Mouse (Mus musculus) MEL (cell line): ENCODE data around the gene Gm20481. TPM values are rescaled to one million over a fixed set of nuclear protein-coding genes. Genes with fewer than 3 reads are reported as not detected.

Experiments
- DNase-seq: peaks from one replicate; pipeline ENCODE4 v3.0.0; 2011; ENCODE audit warnings: low read depth, low spot score
- H3K27ac ChIP-seq: 2 replicates; pipeline ENCODE4 v1.5.1; 2012; ENCODE audit warnings: low read depth, mild to moderate bottlenecking, control low read depth, low read length, moderate library complexity; ENCODE audit not compliant: control insufficient read depth
- H3K27me3 ChIP-seq, 2 experiments: fragments of 150-350 bp in 1 of 2; sonication (generic) in 1 of 2; 2 replicates each; pipeline ENCODE4 v1.6.1; 2012; ENCODE audit warnings: low read length in 2 of 2, mild to moderate bottlenecking in 2 of 2, improper control_type of control experiment in 1 of 2, moderate library complexity in 1 of 2; ENCODE audit not compliant: insufficient read depth in 2 of 2, control insufficient read depth in 1 of 2
- H3K36me3 ChIP-seq, 2 experiments: 2 replicates each; pipeline ENCODE4 v1.6.1; 2012 to 2014; ENCODE audit warnings: low read length in 2 of 2, improper control_type of control experiment in 1 of 2, inconsistent platforms in 1 of 2, mild to moderate bottlenecking in 1 of 2; ENCODE audit not compliant: insufficient read depth in 2 of 2, control insufficient read depth in 1 of 2
- H3K4me1 ChIP-seq, 2 experiments: fragments of 150-350 bp in 1 of 2; sonication (generic) in 1 of 2; 2 replicates each; pipeline ENCODE4 v1.6.1; 2012; ENCODE audit warnings: low read length in 2 of 2, improper control_type of control experiment in 1 of 2, mild to moderate bottlenecking in 1 of 2; ENCODE audit not compliant: insufficient read depth in 2 of 2, control insufficient read depth in 1 of 2
- H3K4me3 ChIP-seq, 2 experiments: fragments of 150-350 bp in 1 of 2; sonication (generic) in 1 of 2; 2 replicates each; pipeline ENCODE4 v1.5.1; 2012; ENCODE audit warnings: low read depth in 2 of 2, low read length in 2 of 2, mild to moderate bottlenecking in 2 of 2, moderate library complexity in 2 of 2, control low read depth in 1 of 2, improper control_type of control experiment in 1 of 2; ENCODE audit not compliant: control insufficient read depth in 1 of 2, insufficient read depth in 1 of 2
- H3K79me2 ChIP-seq: 2 replicates; pipeline ENCODE4 v1.6.1; 2012; ENCODE audit warnings: mild to moderate bottlenecking, low read length, moderate library complexity; ENCODE audit not compliant: control insufficient read depth, poor library complexity, insufficient read depth
- H3K9ac ChIP-seq: 2 replicates; pipeline ENCODE4 v1.6.1; 2012; ENCODE audit warnings: low read depth, mild to moderate bottlenecking, control low read depth, low read length, moderate library complexity; ENCODE audit not compliant: control insufficient read depth, poor library complexity, severe bottlenecking
- H3K9me3 ChIP-seq: fragments of 150-350 bp; sonication (generic); replicated peaks from 2 replicates; pipeline ENCODE4 v1.6.1; 2012; ENCODE audit warnings: mild to moderate bottlenecking, low read length, improper control_type of control experiment, moderate library complexity; ENCODE audit not compliant: insufficient read depth
- BHLHE40 ChIP-seq: IDR thresholded peaks from 2 replicates; pipeline ENCODE4 v1.6.1; 2012; ENCODE audit warnings: low read depth, mild to moderate bottlenecking, inconsistent platforms, low read length, improper control_type of control experiment, borderline replicate concordance
- CHD2 ChIP-seq: IDR thresholded peaks from 2 replicates; pipeline ENCODE4 v1.6.1; 2011; ENCODE audit warnings: low read length, improper control_type of control experiment
- CTCF ChIP-seq, 3 experiments: IDR thresholded peaks in 2 of 3; conservative IDR thresholded peaks in 1 of 3; 2 replicates each; pipeline ENCODE4 v1.5.1; 2011 to 2012; ENCODE audit warnings: low read length in 3 of 3, low read depth in 2 of 3, mild to moderate bottlenecking in 2 of 3, improper control_type of control experiment in 1 of 3, inconsistent platforms in 1 of 3, mixed read lengths in 1 of 3, moderate library complexity in 1 of 3; ENCODE audit not compliant: control insufficient read depth in 1 of 3, insufficient read depth in 1 of 3, poor library complexity in 1 of 3, severe bottlenecking in 1 of 3
- E2F4 ChIP-seq: IDR thresholded peaks from 2 replicates; pipeline ENCODE4 v1.6.1; 2011; ENCODE audit warnings: low read depth, low read length, improper control_type of control experiment, borderline replicate concordance
- EP300 ChIP-seq, 2 experiments: IDR thresholded peaks; 2 replicates each; pipeline ENCODE4 v1.6.1; 2011; ENCODE audit warnings: improper control_type of control experiment in 2 of 2, low read length in 2 of 2, low read depth in 1 of 2, mild to moderate bottlenecking in 1 of 2
- ETS1 ChIP-seq: IDR thresholded peaks from 2 replicates; pipeline ENCODE4 v1.6.1; 2012; ENCODE audit warnings: low read depth, mild to moderate bottlenecking, inconsistent platforms, low read length, improper control_type of control experiment, moderate library complexity
- GABPA ChIP-seq: IDR thresholded peaks from 2 replicates; pipeline ENCODE4 v1.6.1; 2012; ENCODE audit warnings: low read depth, mild to moderate bottlenecking, inconsistent platforms, low read length, improper control_type of control experiment, moderate library complexity
- GATA1 ChIP-seq: IDR thresholded peaks from 2 replicates; pipeline ENCODE4 v1.6.1; 2011; ENCODE audit warnings: low read depth, low read length, improper control_type of control experiment
- HCFC1 ChIP-seq: IDR thresholded peaks from 2 replicates; pipeline ENCODE4 v1.6.1; 2012; ENCODE audit warnings: low read depth, mild to moderate bottlenecking, inconsistent platforms, low read length, improper control_type of control experiment, moderate library complexity
- JUND ChIP-seq: IDR thresholded peaks from 2 replicates; pipeline ENCODE4 v1.6.1; 2011; ENCODE audit warnings: low read depth, mild to moderate bottlenecking, improper control_type of control experiment, low read length
- MAFK ChIP-seq: IDR thresholded peaks from 2 replicates; pipeline ENCODE4 v1.6.1; 2011; ENCODE audit warnings: low read depth, mild to moderate bottlenecking, low read length, improper control_type of control experiment, borderline replicate concordance
- MAX ChIP-seq: IDR thresholded peaks from 2 replicates; pipeline ENCODE4 v1.6.1; 2011; ENCODE audit warnings: low read length, improper control_type of control experiment
- MAZ ChIP-seq: IDR thresholded peaks from 2 replicates; pipeline ENCODE4 v1.6.1; 2012; ENCODE audit warnings: low read depth, mild to moderate bottlenecking, inconsistent platforms, low read length, improper control_type of control experiment
- MYB ChIP-seq: IDR thresholded peaks from 2 replicates; pipeline ENCODE4 v1.6.1; 2011; ENCODE audit warnings: mild to moderate bottlenecking, low read depth, low read length, improper control_type of control experiment
- MYC ChIP-seq: IDR thresholded peaks from 2 replicates; pipeline ENCODE4 v1.6.1; 2011; ENCODE audit warnings: low read depth, mild to moderate bottlenecking, low read length, improper control_type of control experiment, moderate library complexity
- NELFE ChIP-seq: IDR thresholded peaks from 2 replicates; pipeline ENCODE4 v1.6.1; 2011; ENCODE audit warnings: low read depth, low read length, improper control_type of control experiment
- POLR2AphosphoS5 ChIP-seq: IDR thresholded peaks from 2 replicates; pipeline ENCODE4 v1.6.1; 2012; ENCODE audit warnings: low read depth, borderline replicate concordance, mild to moderate bottlenecking, inconsistent platforms, low read length, moderate library complexity, mixed read lengths
- RCOR1 ChIP-seq: IDR thresholded peaks from 2 replicates; pipeline ENCODE4 v1.6.1; 2012; ENCODE audit warnings: low read depth, mild to moderate bottlenecking, inconsistent platforms, low read length, improper control_type of control experiment
- SIN3A ChIP-seq: IDR thresholded peaks from 2 replicates; pipeline ENCODE4 v1.6.1; 2012; ENCODE audit warnings: low read length, improper control_type of control experiment, inconsistent platforms
- TAL1 ChIP-seq: IDR thresholded peaks from 2 replicates; pipeline ENCODE4 v1.6.1; 2012; ENCODE audit warnings: mild to moderate bottlenecking, inconsistent platforms, low read length, moderate library complexity, mixed read lengths
- TBP ChIP-seq: IDR thresholded peaks from 2 replicates; pipeline ENCODE4 v1.8.0; 2011; ENCODE audit warnings: low read depth, low read length, improper control_type of control experiment
- TCF12 ChIP-seq: IDR thresholded peaks from 2 replicates; pipeline ENCODE4 v1.6.1; 2014; ENCODE audit warnings: low read depth, mild to moderate bottlenecking, inconsistent platforms, low read length, improper control_type of control experiment, moderate library complexity
- UBTF ChIP-seq: IDR thresholded peaks from 2 replicates; pipeline ENCODE4 v1.6.1; 2012; ENCODE audit warnings: low read depth, mild to moderate bottlenecking, inconsistent platforms, low read length, improper control_type of control experiment, moderate library complexity, borderline replicate concordance; ENCODE audit not compliant: insufficient read depth
- ZKSCAN1 ChIP-seq: IDR thresholded peaks from 2 replicates; pipeline ENCODE4 v1.6.1; 2012; ENCODE audit warnings: low read depth, mild to moderate bottlenecking, inconsistent platforms, low read length, improper control_type of control experiment, moderate library complexity
- ZMIZ1 ChIP-seq: IDR thresholded peaks from 2 replicates; pipeline ENCODE4 v1.6.1; 2012; ENCODE audit warnings: low read depth, mild to moderate bottlenecking, inconsistent platforms, low read length, improper control_type of control experiment, moderate library complexity
- polyA plus RNA-seq, 2 experiments: library from polyadenylated mRNA; stranded (reverse) in 1 of 2; unstranded in 1 of 2; fragments of >175 nt in 1 of 2; fragments of >200 nt in 1 of 2; gene quantifications; 2 replicates each; pipeline versions ENCODE4 v1.2.1 to v1.2.4; 2012; ENCODE audit warnings: low replicate concordance in 2 of 2, low read depth in 1 of 2; ENCODE audit not compliant: insufficient read length in 2 of 2, insufficient read depth in 1 of 2, missing spikeins in 1 of 2
- total RNA-seq: library from RNA; depleted of rRNA; stranded (reverse); fragments of 300-350 nt; gene quantifications from 2 replicates; pipeline ENCODE4 v1.2.3, GENCODE M21; 2012

Gm20481 gene
- total and polyA plus RNA-seq, 3 experiments, result not detected

DNA sequence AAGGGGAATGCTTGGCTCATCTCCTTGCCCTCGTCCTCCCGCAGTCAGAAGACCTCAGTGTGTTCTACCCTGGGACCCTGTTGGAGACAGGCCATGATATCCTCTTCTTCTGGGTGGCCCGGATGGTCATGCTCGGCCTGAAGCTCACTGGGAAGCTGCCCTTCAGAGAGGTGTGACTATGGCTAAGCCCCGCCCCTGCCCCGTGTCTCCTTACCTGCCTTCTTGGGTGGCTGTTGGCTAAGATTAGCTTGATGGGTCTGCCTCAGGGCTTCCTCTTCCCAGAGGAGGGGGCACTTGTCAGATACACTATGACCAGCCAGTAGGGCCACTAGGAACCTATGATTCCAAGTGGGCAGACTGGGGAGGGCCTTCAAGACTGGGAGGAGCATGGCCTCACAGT, 43.5 kb downstream of the Gm20481 start:
- H3K27me3 ChIP-seq, result no peaks in the 10 kb centered on the region
- H3K27ac ChIP-seq, result no peak overlapping the region
- peaks cover 1% of the 10 kb centered on the region; the same call in 1 of the 2 replicates for H3K79me2 ChIP-seq
- DNase-seq, result no peak
- no peak overlapping the region for H3K9ac ChIP-seq
- H3K9me3 ChIP-seq, result no peaks in the 10 kb centered on the region
- no peak overlapping the region for H3K4me3 ChIP-seq
- TF ChIP-seq ZMIZ1 (no peak), GABPA (no peak), HCFC1 (no peak), E2F4 (no peak), MAX (no peak), ETS1 (no peak), GATA1 (no peak), CTCF (IDR thresholded peaks at IDR 0.05 in 2 of 3, conservative IDR thresholded peaks at IDR 0.05 in 1 of 3; ENCODE audit: control insufficient read depth in 1 of 3, insufficient read depth in 1 of 3, low read depth in 2 of 3, low read length in 3 of 3, poor library complexity in 1 of 3, severe bottlenecking in 1 of 3) (no peak), EP300 (IDR thresholded peaks at IDR 0.05; ENCODE audit: low read depth in 1 of 2, low read length in 2 of 2) (no peak), POLR2AphosphoS5 (no peak)
- peaks cover 0 to 12% of the 10 kb centered on the region in 2 experiments; a peak in 3 of 4 replicates for H3K4me1 ChIP-seq
- peaks cover 6 to 9% of the 10 kb centered on the region in 2 experiments for H3K36me3 ChIP-seq

DNA sequence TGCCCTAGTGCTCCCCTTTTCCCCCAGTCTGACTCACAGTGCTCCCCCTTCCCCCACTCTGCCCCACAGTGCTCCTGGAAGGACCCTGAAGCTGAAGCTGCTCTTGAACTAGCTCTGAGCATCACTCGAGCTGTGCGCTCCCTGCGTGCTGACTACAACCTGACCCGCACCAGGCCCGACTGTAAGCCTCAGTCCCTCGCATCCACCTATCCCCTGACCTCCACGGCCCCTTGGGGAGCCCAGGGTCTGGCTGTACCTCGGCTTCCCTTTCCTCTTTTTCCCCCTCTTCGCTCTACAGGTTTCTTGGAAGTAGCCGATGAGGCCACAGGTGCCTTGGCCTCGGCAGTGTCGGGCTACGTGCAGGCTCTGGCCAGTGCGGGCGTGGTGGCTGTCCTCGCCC, 45.6 kb downstream of the Gm20481 start:
- Histone ChIP-seq H3K27me3 (no peaks in the 10 kb centered on the region), H3K79me2 (no peaks in the 10 kb centered on the region), H3K4me3 (no peak overlapping the region), H3K9ac (no peak overlapping the region), H3K9me3 (no peaks in the 10 kb centered on the region), H3K4me1 (peaks cover 0 to 13% of the 10 kb centered on the region in 2 experiments; a peak in 3 of 4 replicates), H3K36me3 (peaks cover 0 to 9% of the 10 kb centered on the region in 2 experiments; a peak in 3 of 4 replicates), H3K27ac (no peak overlapping the region)
- TF ChIP-seq MAZ (no peak), TAL1 (no peak), MYB (no peak), GATA1 (no peak), BHLHE40 (no peak), RCOR1 (no peak), TBP (no peak), HCFC1 (no peak), ZKSCAN1 (no peak), UBTF (no peak), ZMIZ1 (no peak), MYC (no peak), POLR2AphosphoS5 (no peak), JUND (no peak), MAFK (no peak), TCF12 (no peak), NELFE (no peak), CHD2 (no peak), SIN3A (no peak)
- no peak for DNase-seq
